Mouse (Mus musculus) MEL (cell line): ENCODE data around the gene Wwtr1. TPM values are rescaled to one million over a fixed set of nuclear protein-coding genes. Genes with fewer than 3 reads are reported as not detected.

Experiments used
- DNase-seq: peaks from one replicate; pipeline ENCODE4 v3.0.0; 2011; ENCODE audit warnings: low read depth, low spot score
- H3K27ac ChIP-seq: 2 replicates; pipeline ENCODE4 v1.5.1; 2012; ENCODE audit warnings: low read depth, mild to moderate bottlenecking, control low read depth, low read length, moderate library complexity; ENCODE audit not compliant: control insufficient read depth
- H3K27me3 ChIP-seq, 2 experiments: fragments of 150-350 bp in 1 of 2; sonication (generic) in 1 of 2; 2 replicates each; pipeline ENCODE4 v1.6.1; 2012; ENCODE audit warnings: low read length in 2 of 2, mild to moderate bottlenecking in 2 of 2, improper control_type of control experiment in 1 of 2, moderate library complexity in 1 of 2; ENCODE audit not compliant: insufficient read depth in 2 of 2, control insufficient read depth in 1 of 2
- H3K36me3 ChIP-seq, 2 experiments: 2 replicates each; pipeline ENCODE4 v1.6.1; 2012 to 2014; ENCODE audit warnings: low read length in 2 of 2, improper control_type of control experiment in 1 of 2, inconsistent platforms in 1 of 2, mild to moderate bottlenecking in 1 of 2; ENCODE audit not compliant: insufficient read depth in 2 of 2, control insufficient read depth in 1 of 2
- H3K4me1 ChIP-seq, 2 experiments: fragments of 150-350 bp in 1 of 2; sonication (generic) in 1 of 2; 2 replicates each; pipeline ENCODE4 v1.6.1; 2012; ENCODE audit warnings: low read length in 2 of 2, improper control_type of control experiment in 1 of 2, mild to moderate bottlenecking in 1 of 2; ENCODE audit not compliant: insufficient read depth in 2 of 2, control insufficient read depth in 1 of 2
- H3K4me3 ChIP-seq, 2 experiments: fragments of 150-350 bp in 1 of 2; sonication (generic) in 1 of 2; 2 replicates each; pipeline ENCODE4 v1.5.1; 2012; ENCODE audit warnings: low read depth in 2 of 2, low read length in 2 of 2, mild to moderate bottlenecking in 2 of 2, moderate library complexity in 2 of 2, control low read depth in 1 of 2, improper control_type of control experiment in 1 of 2; ENCODE audit not compliant: control insufficient read depth in 1 of 2, insufficient read depth in 1 of 2
- H3K79me2 ChIP-seq: 2 replicates; pipeline ENCODE4 v1.6.1; 2012; ENCODE audit warnings: mild to moderate bottlenecking, low read length, moderate library complexity; ENCODE audit not compliant: control insufficient read depth, poor library complexity, insufficient read depth
- H3K9ac ChIP-seq: 2 replicates; pipeline ENCODE4 v1.6.1; 2012; ENCODE audit warnings: low read depth, mild to moderate bottlenecking, control low read depth, low read length, moderate library complexity; ENCODE audit not compliant: control insufficient read depth, poor library complexity, severe bottlenecking
- H3K9me3 ChIP-seq: fragments of 150-350 bp; sonication (generic); replicated peaks from 2 replicates; pipeline ENCODE4 v1.6.1; 2012; ENCODE audit warnings: mild to moderate bottlenecking, low read length, improper control_type of control experiment, moderate library complexity; ENCODE audit not compliant: insufficient read depth
- CTCF ChIP-seq, 3 experiments: IDR thresholded peaks in 2 of 3; conservative IDR thresholded peaks in 1 of 3; 2 replicates each; pipeline ENCODE4 v1.5.1; 2011 to 2012; ENCODE audit warnings: low read length in 3 of 3, low read depth in 2 of 3, mild to moderate bottlenecking in 2 of 3, improper control_type of control experiment in 1 of 3, inconsistent platforms in 1 of 3, mixed read lengths in 1 of 3, moderate library complexity in 1 of 3; ENCODE audit not compliant: control insufficient read depth in 1 of 3, insufficient read depth in 1 of 3, poor library complexity in 1 of 3, severe bottlenecking in 1 of 3
- ELF1 ChIP-seq: IDR thresholded peaks from 2 replicates; pipeline ENCODE4 v1.6.1; 2014; ENCODE audit warnings: low read depth, mild to moderate bottlenecking, inconsistent platforms, low read length, improper control_type of control experiment, moderate library complexity
- EP300 ChIP-seq, 2 experiments: IDR thresholded peaks; 2 replicates each; pipeline ENCODE4 v1.6.1; 2011; ENCODE audit warnings: improper control_type of control experiment in 2 of 2, low read length in 2 of 2, low read depth in 1 of 2, mild to moderate bottlenecking in 1 of 2
- GABPA ChIP-seq: IDR thresholded peaks from 2 replicates; pipeline ENCODE4 v1.6.1; 2012; ENCODE audit warnings: low read depth, mild to moderate bottlenecking, inconsistent platforms, low read length, improper control_type of control experiment, moderate library complexity
- GATA1 ChIP-seq: IDR thresholded peaks from 2 replicates; pipeline ENCODE4 v1.6.1; 2011; ENCODE audit warnings: low read depth, low read length, improper control_type of control experiment
- HCFC1 ChIP-seq: IDR thresholded peaks from 2 replicates; pipeline ENCODE4 v1.6.1; 2012; ENCODE audit warnings: low read depth, mild to moderate bottlenecking, inconsistent platforms, low read length, improper control_type of control experiment, moderate library complexity
- JUND ChIP-seq: IDR thresholded peaks from 2 replicates; pipeline ENCODE4 v1.6.1; 2011; ENCODE audit warnings: low read depth, mild to moderate bottlenecking, improper control_type of control experiment, low read length
- KAT2A ChIP-seq: conservative IDR thresholded peaks from 2 replicates; pipeline ENCODE4 v1.6.1; 2012; ENCODE audit warnings: low read depth, low read length, improper control_type of control experiment, inconsistent platforms
- MXI1 ChIP-seq: IDR thresholded peaks from 2 replicates; pipeline ENCODE4 v1.6.1; 2011; ENCODE audit warnings: mild to moderate bottlenecking, low read depth, low read length, improper control_type of control experiment
- MYB ChIP-seq: IDR thresholded peaks from 2 replicates; pipeline ENCODE4 v1.6.1; 2011; ENCODE audit warnings: mild to moderate bottlenecking, low read depth, low read length, improper control_type of control experiment
- NRF1 ChIP-seq: IDR thresholded peaks from 2 replicates; pipeline ENCODE4 v1.6.1; 2014; ENCODE audit warnings: low read depth, mild to moderate bottlenecking, inconsistent platforms, low read length, improper control_type of control experiment, moderate library complexity; ENCODE audit not compliant: poor library complexity, insufficient read depth, severe bottlenecking
- POLR2A ChIP-seq, 2 experiments: IDR thresholded peaks; 2 replicates each; pipeline ENCODE4 v1.6.1; 2011 to 2012; ENCODE audit warnings: low read length in 2 of 2, mild to moderate bottlenecking in 2 of 2, control low read depth in 1 of 2, improper control_type of control experiment in 1 of 2, low read depth in 1 of 2, moderate library complexity in 1 of 2; ENCODE audit not compliant: control insufficient read depth in 1 of 2, insufficient read depth in 1 of 2, poor library complexity in 1 of 2
- RAD21 ChIP-seq: IDR thresholded peaks from 2 replicates; pipeline ENCODE4 v1.6.1; 2011; ENCODE audit warnings: mild to moderate bottlenecking, low read depth, low read length, improper control_type of control experiment
- SMC3 ChIP-seq: IDR thresholded peaks from 2 replicates; pipeline ENCODE4 v1.6.1; 2011; ENCODE audit warnings: low read depth, low read length, improper control_type of control experiment
- TBP ChIP-seq: IDR thresholded peaks from 2 replicates; pipeline ENCODE4 v1.8.0; 2011; ENCODE audit warnings: low read depth, low read length, improper control_type of control experiment
- UBTF ChIP-seq: IDR thresholded peaks from 2 replicates; pipeline ENCODE4 v1.6.1; 2012; ENCODE audit warnings: low read depth, mild to moderate bottlenecking, inconsistent platforms, low read length, improper control_type of control experiment, moderate library complexity, borderline replicate concordance; ENCODE audit not compliant: insufficient read depth
- USF1 ChIP-seq: IDR thresholded peaks from 2 replicates; pipeline ENCODE4 v1.6.1; 2014; ENCODE audit warnings: low read depth, mild to moderate bottlenecking, inconsistent platforms, low read length, improper control_type of control experiment, moderate library complexity
- ZC3H11A ChIP-seq: IDR thresholded peaks from 2 replicates; pipeline ENCODE4 v1.6.1; 2012; ENCODE audit warnings: low read depth, mild to moderate bottlenecking, inconsistent platforms, low read length, improper control_type of control experiment
- ZMIZ1 ChIP-seq: IDR thresholded peaks from 2 replicates; pipeline ENCODE4 v1.6.1; 2012; ENCODE audit warnings: low read depth, mild to moderate bottlenecking, inconsistent platforms, low read length, improper control_type of control experiment, moderate library complexity
- polyA plus RNA-seq, 2 experiments: library from polyadenylated mRNA; stranded (reverse) in 1 of 2; unstranded in 1 of 2; fragments of >175 nt in 1 of 2; fragments of >200 nt in 1 of 2; gene quantifications; 2 replicates each; pipeline versions ENCODE4 v1.2.1 to v1.2.4; 2012; ENCODE audit warnings: low replicate concordance in 2 of 2, low read depth in 1 of 2; ENCODE audit not compliant: insufficient read length in 2 of 2, insufficient read depth in 1 of 2, missing spikeins in 1 of 2
- total RNA-seq: library from RNA; depleted of rRNA; stranded (reverse); fragments of 300-350 nt; gene quantifications from 2 replicates; pipeline ENCODE4 v1.2.3, GENCODE M21; 2012

Wwtr1 gene
- total and polyA plus RNA-seq, 3 experiments = not detected

- no peak overlapping the region for H3K27ac ChIP-seq
- H3K36me3 ChIP-seq = no peaks in the 10 kb centered on the region
- H3K9me3 ChIP-seq = no peaks in the 10 kb centered on the region
- no peak for DNase-seq
- no peak overlapping the region for H3K9ac ChIP-seq
- no peak overlapping the region for H3K4me3 ChIP-seq
- H3K27me3 ChIP-seq = no peaks in the 10 kb centered on the region
- H3K79me2 ChIP-seq = no peaks in the 10 kb centered on the region
- no peak for TF ChIP-seq USF1
- no peak for TF ChIP-seq EP300 (IDR thresholded peaks at IDR 0.05; ENCODE audit: low read depth in 1 of 2, low read length in 2 of 2)
- TF ChIP-seq ZMIZ1 = no peak
- TF ChIP-seq GABPA = no peak
- no peak for TF ChIP-seq SMC3
- no peak for TF ChIP-seq JUND
- no peak for TF ChIP-seq ZC3H11A
- no peak for TF ChIP-seq TBP
- TF ChIP-seq UBTF = no peak
- no peak for TF ChIP-seq MYB
- TF ChIP-seq MXI1 = no peak
- no peak for TF ChIP-seq KAT2A
- no peak for TF ChIP-seq GATA1
- no peak for TF ChIP-seq CTCF (IDR thresholded peaks at IDR 0.05 in 2 of 3, conservative IDR thresholded peaks at IDR 0.05 in 1 of 3; ENCODE audit: control insufficient read depth in 1 of 3, insufficient read depth in 1 of 3, low read depth in 2 of 3, low read length in 3 of 3, poor library complexity in 1 of 3, severe bottlenecking in 1 of 3)
- TF ChIP-seq RAD21 = no peak
- no peaks in the 10 kb centered on the region for H3K4me1 ChIP-seq
These were observed 36.1 kb upstream of the Wwtr1 start for GRCm38 (mm10) chr3:57611776-57612175.

DNA sequence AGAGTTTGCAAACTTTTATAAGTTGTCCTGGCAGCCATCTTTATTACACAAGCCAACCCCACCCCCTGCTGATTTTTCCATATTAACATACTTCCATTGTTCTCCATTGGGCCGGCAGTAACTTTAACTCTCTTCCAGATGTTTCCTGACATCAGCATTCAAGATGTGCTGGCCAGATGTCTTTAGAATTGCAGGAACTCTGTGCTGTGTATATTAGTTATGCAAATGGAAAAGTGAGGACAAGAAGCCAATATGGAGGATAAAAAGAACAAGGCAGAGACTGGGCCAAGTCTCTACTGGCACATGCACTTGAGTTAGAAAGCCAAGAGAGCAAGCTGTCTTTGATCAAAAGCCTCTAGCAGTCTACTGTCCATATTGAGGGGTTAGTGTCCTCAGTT lies 28.9 kb upstream of the Wwtr1 start:
- Histone ChIP-seq H3K27ac (no peak overlapping the region), H3K9ac (no peak overlapping the region), H3K27me3 (no peaks in the 10 kb centered on the region; a peak in 1 of 4 replicates), H3K36me3 (no peaks in the 10 kb centered on the region), H3K4me3 (no peak overlapping the region), H3K9me3 (no peaks in the 10 kb centered on the region), H3K79me2 (no peaks in the 10 kb centered on the region), H3K4me1 (no peaks in the 10 kb centered on the region)
- DNase-seq = no peak
- no peak for TF ChIP-seq ELF1
- TF ChIP-seq TBP = no peak
- TF ChIP-seq KAT2A = no peak
- TF ChIP-seq NRF1 = no peak
- no peak for TF ChIP-seq HCFC1
- TF ChIP-seq POLR2A (IDR thresholded peaks at IDR 0.05; ENCODE audit: control insufficient read depth in 1 of 2, insufficient read depth in 1 of 2, low read depth in 1 of 2, low read length in 2 of 2, poor library complexity in 1 of 2) = no peak
